Mouse (Mus musculus): Measurements from ENCODE around the gene Cep104. TPM values are rescaled to one million over a fixed set of nuclear protein-coding genes. Genes with fewer than 3 reads are reported as not detected.

The Cep104 gene
- polyA plus RNA-seq, 1 experiment from 2014 or later, result 21.4 TPM

- H3K4me3 ChIP-seq (replicated peaks), result no peak overlapping the region
- no peak overlapping the region for H3K27ac ChIP-seq
- H3K9me3 ChIP-seq, result no peaks in the 10 kb centered on the region
- H3K4me1 ChIP-seq, result no peaks in the 10 kb centered on the region
- H3K4me2 ChIP-seq, result no peak overlapping the region
- H3K36me3 ChIP-seq (replicated peaks), result no peaks in the 10 kb centered on the region
- WGBS, result 79% methylated on average over 4 of the region's 4 CpGs
- no peak for ATAC-seq (ENCODE audit: low FRiP score)
- H3K27me3 ChIP-seq, result 0 out of 2 replicates have a peak, but pooled peaks cover 3% of the 10 kb centered on the region
- H3K9ac ChIP-seq, result no peak overlapping the region
These were observed 82.7 kb downstream of the Cep104 start for GRCm38 (mm10) chr4:154057696-154058095.

Other genes with a start within 250 kb of the Cep104 start
- gene A430005L14Rik, start 18.0 kb upstream of the Cep104 start, polyA plus RNA-seq (2016; fragmentation: Nextera tagmentation; extraction: Ambion mirVana), result 91.6 and 96.0 TPM in 2 replicates
- gene Dffb, start 68 bp upstream of the Cep104 start, polyA plus RNA-seq (2016; fragmentation: Nextera tagmentation; extraction: Ambion mirVana), result 9.9 and 11.9 TPM in 2 replicates
- 32.5 and 32.6 TPM in 2 replicates for gene Lrrc47, start 36.5 kb downstream of the Cep104 start, polyA plus RNA-seq (2016; fragmentation: Nextera tagmentation; extraction: Ambion mirVana)
- gene Smim1, start 51.0 kb downstream of the Cep104 start, polyA plus RNA-seq (2016; fragmentation: Nextera tagmentation; extraction: Ambion mirVana), result 3.0 and 3.8 TPM in 2 replicates
- gene Ccdc27, start 67.5 kb downstream of the Cep104 start, polyA plus RNA-seq (2016; fragmentation: Nextera tagmentation; extraction: Ambion mirVana), result not detected in 2 replicates
- gene Trp73, start 165.0 kb downstream of the Cep104 start, polyA plus RNA-seq (2016; fragmentation: Nextera tagmentation; extraction: Ambion mirVana), result 9.0 and 9.1 TPM in 2 replicates
- 52.0 and 54.6 TPM in 2 replicates for gene Wrap73, start 167.2 kb downstream of the Cep104 start, polyA plus RNA-seq (2016; fragmentation: Nextera tagmentation; extraction: Ambion mirVana)
- 127 and 131 TPM in 2 replicates for gene Tprgl, start 185.5 kb downstream of the Cep104 start, polyA plus RNA-seq (2016; fragmentation: Nextera tagmentation; extraction: Ambion mirVana)
- 19.9 and 21.7 TPM in 2 replicates for gene Megf6, start 195.5 kb downstream of the Cep104 start, polyA plus RNA-seq (2016; fragmentation: Nextera tagmentation; extraction: Ambion mirVana)